9 mouse cellular contexts compared by ENCODE assay signal in the genomic region with DNA sequence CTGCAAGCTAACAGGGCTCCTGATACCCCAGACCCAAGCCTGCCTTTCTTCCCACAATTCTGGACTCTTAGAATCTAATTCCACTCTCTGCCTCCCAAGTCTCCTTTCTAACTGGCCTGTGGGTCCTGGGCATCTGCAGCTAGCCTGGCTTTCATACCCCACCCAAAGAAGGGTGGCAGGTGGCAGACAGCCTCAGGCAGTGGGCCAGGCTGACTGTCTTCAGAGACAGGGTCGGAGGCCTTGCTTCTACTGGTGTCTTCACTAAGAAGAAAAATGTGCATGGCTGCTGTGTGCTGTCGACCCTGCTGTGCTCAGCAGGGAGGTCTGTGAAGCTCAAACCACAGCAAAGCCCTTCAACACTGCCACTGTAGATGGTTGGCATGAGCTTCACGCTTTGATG. TPM values are rescaled to one million over a fixed set of nuclear protein-coding genes. Genes with fewer than 3 reads are reported as not detected.
DNase-seq lines count a peak whose midpoint lies in the region; ATAC-seq and TF ChIP-seq lines count a peak whose summit lies in the region.
"Had no signal": no experiment of that assay in that cellular context is flagged by ENCODE, and none has a peak within 500 bp of the region (broad histone marks: within the 10 kb centered on the region; RNA-seq: fewer than 3 reads in every experiment).

No protein-coding gene starts in this region.

- H3K4me1 ChIP-seq in heart, embryonic 15.5 days (replicated peaks): peaks cover 75% of the 10 kb centered on the region
- H3K4me1 ChIP-seq in neural tube, embryonic 11.5 days (ENCODE audit: control insufficient read depth, insufficient read depth, low read length): peaks cover 27% of the 10 kb centered on the region
- H3K4me1 ChIP-seq in neural tube, embryonic 15.5 days: peaks cover 55% of the 10 kb centered on the region
- H3K4me1 ChIP-seq in forebrain, embryonic 14.5 days (ENCODE audit: control insufficient read depth, insufficient read depth, low read length): peaks cover 35% of the 10 kb centered on the region
- peaks cover 11% of the 10 kb centered on the region; the same call in 1 of the 2 replicates for H3K4me1 ChIP-seq in midbrain, postnatal 0 days (ENCODE audit: insufficient read depth, low read length)

- intact Hi-C loops in heart, postnatal 36 days (cut with DNase I): no loop called here

- 64% methylated on average over 3 of the region's 3 CpGs for WGBS in heart, embryonic 15.5 days
- WGBS in neural tube, embryonic 11.5 days: 54% methylated on average over 3 of the region's 3 CpGs
- 41% methylated on average over 3 of the region's 3 CpGs for WGBS in neural tube, embryonic 15.5 days
- 57% methylated on average over 3 of the region's 3 CpGs for WGBS in forebrain, embryonic 14.5 days
- 49% methylated on average over 3 of the region's 3 CpGs for WGBS in midbrain, postnatal 0 days

- no peaks in the 10 kb centered on the region for H3K27me3 ChIP-seq in heart, embryonic 15.5 days
- H3K27me3 ChIP-seq in neural tube, embryonic 11.5 days (ENCODE audit: control insufficient read depth, insufficient read depth, low read length): no peaks in the 10 kb centered on the region
- H3K27me3 ChIP-seq in neural tube, embryonic 15.5 days (replicated peaks): no peaks in the 10 kb centered on the region
- H3K27me3 ChIP-seq in forebrain, embryonic 14.5 days (replicated peaks; ENCODE audit: control insufficient read depth, insufficient read depth, low read length): no peaks in the 10 kb centered on the region
- no peaks in the 10 kb centered on the region for H3K27me3 ChIP-seq in midbrain, postnatal 0 days (ENCODE audit: insufficient read depth, low read length)

- no peaks in the 10 kb centered on the region for H3K9me3 ChIP-seq in heart, embryonic 15.5 days (replicated peaks)
- H3K9me3 ChIP-seq in neural tube, embryonic 11.5 days (ENCODE audit: control insufficient read depth, low read length): no peaks in the 10 kb centered on the region
- no peaks in the 10 kb centered on the region for H3K9me3 ChIP-seq in neural tube, embryonic 15.5 days (replicated peaks)
- no peaks in the 10 kb centered on the region for H3K9me3 ChIP-seq in forebrain, embryonic 14.5 days (replicated peaks; ENCODE audit: control insufficient read depth, low read length)
- no peaks in the 10 kb centered on the region for H3K9me3 ChIP-seq in midbrain, postnatal 0 days (ENCODE audit: low read length)

- no peaks in the 10 kb centered on the region for H3K36me3 ChIP-seq in heart, embryonic 15.5 days
- no peaks in the 10 kb centered on the region for H3K36me3 ChIP-seq in neural tube, embryonic 11.5 days (ENCODE audit: control insufficient read depth, insufficient read depth, low read length)
- no peaks in the 10 kb centered on the region for H3K36me3 ChIP-seq in neural tube, embryonic 15.5 days
- no peaks in the 10 kb centered on the region for H3K36me3 ChIP-seq in forebrain, embryonic 14.5 days (ENCODE audit: control insufficient read depth, insufficient read depth, low read length)
- no peaks in the 10 kb centered on the region for H3K36me3 ChIP-seq in midbrain, postnatal 0 days (ENCODE audit: insufficient read depth, low read length)

- no peak for DNase-seq in heart, postnatal 36 days
- no peak for DNase-seq in neural tube, embryonic 11.5 days (ENCODE audit: low spot score)
- DNase-seq in forebrain, embryonic 14.5 days (ENCODE audit: low spot score): no peak
- peak; percentile 53 for DNase-seq in midbrain, postnatal 0 days (ENCODE audit: low spot score)
- DNase-seq in right cerebral cortex, postnatal 10 days (ENCODE audit: low spot score in 2 of 2): no peak
- DNase-seq in ovary, postnatal 14 days (ENCODE audit: low spot score): no peak

- no peak overlapping the region for H3K4me3 ChIP-seq in heart, embryonic 15.5 days
- H3K4me3 ChIP-seq in neural tube, embryonic 11.5 days (ENCODE audit: low read depth, low read length): no peak overlapping the region
- H3K4me3 ChIP-seq in neural tube, embryonic 15.5 days (replicated peaks): no peak overlapping the region
- H3K4me3 ChIP-seq in forebrain, embryonic 14.5 days (ENCODE audit: low read depth, low read length): no peak overlapping the region
- H3K4me3 ChIP-seq in midbrain, postnatal 0 days (ENCODE audit: low read depth, low read length): no peak overlapping the region

- no peak for ATAC-seq in heart, embryonic 15.5 days (replicated peaks; ENCODE audit: insufficient number of reproducible peaks, insufficient read depth, low FRiP score, low read depth)
- no peak for ATAC-seq in neural tube, embryonic 11.5 days (ENCODE audit: insufficient read depth, low FRiP score, low TSS enrichment)
- ATAC-seq in neural tube, embryonic 15.5 days (ENCODE audit: low FRiP score): no peak
- ATAC-seq in forebrain, embryonic 14.5 days: no peak
- no peak for ATAC-seq in midbrain, postnatal 0 days (ENCODE audit: low FRiP score)

- H3K27ac ChIP-seq in heart, embryonic 15.5 days: peak overlapping the region; percentile 68
- H3K27ac ChIP-seq in neural tube, embryonic 11.5 days (ENCODE audit: low read depth, low read length): 0 out of 2 replicates have a peak overlapping the region, but pooled peaks have one; percentile 42
- H3K27ac ChIP-seq in neural tube, embryonic 15.5 days (replicated peaks): no peak overlapping the region
- peak overlapping the region; percentile 39; the same call in 1 of the 2 replicates for H3K27ac ChIP-seq in forebrain, embryonic 14.5 days (ENCODE audit: low read depth, low read length)
- H3K27ac ChIP-seq in midbrain, postnatal 0 days (ENCODE audit: low read depth, low read length): no peak overlapping the region
- H3K27ac ChIP-seq: liver, embryonic 14.5 days had no signal

- TF ChIP-seq CTCF in midbrain, postnatal 0 days (IDR thresholded peaks at IDR 0.05): no peak

- no peak overlapping the region for H3K9ac ChIP-seq in heart, embryonic 15.5 days
- no peak overlapping the region for H3K9ac ChIP-seq in neural tube, embryonic 11.5 days (ENCODE audit: low read length)
- no peak overlapping the region for H3K9ac ChIP-seq in neural tube, embryonic 15.5 days (replicated peaks)
- peak overlapping the region; percentile 5; the same call in 1 of the 2 replicates for H3K9ac ChIP-seq in forebrain, embryonic 14.5 days (ENCODE audit: low read length)
- H3K9ac ChIP-seq in midbrain, postnatal 0 days (replicated peaks; ENCODE audit: low read length, poor library complexity, severe bottlenecking): no peak overlapping the region
- H3K9ac ChIP-seq: liver, embryonic 14.5 days had no signal

- no peak overlapping the region for H3K4me2 ChIP-seq in heart, embryonic 15.5 days
- H3K4me2 ChIP-seq in neural tube, embryonic 11.5 days (ENCODE audit: low read depth): no peak overlapping the region
- H3K4me2 ChIP-seq in neural tube, embryonic 15.5 days: no peak overlapping the region
- no peak overlapping the region for H3K4me2 ChIP-seq in forebrain, embryonic 14.5 days (ENCODE audit: low read length)
- no peak overlapping the region for H3K4me2 ChIP-seq in midbrain, postnatal 0 days (ENCODE audit: low read depth, low read length, poor library complexity, severe bottlenecking)

RNA-seq across cellular contexts. Expression of a gene that starts 39.0 kb away (rescaled TPM):
- polyA plus RNA-seq in heart, embryonic 15.5 days (2015; fragmentation: Nextera tagmentation; extraction: Ambion mirVana): 18.0 and 24.4 TPM in 2 replicates
- 10 to 100 TPM; 45.6 to 51.6 TPM for total RNA-seq in heart, postnatal 36 days (2021)
- 15.6 and 15.8 TPM in 2 replicates for polyA plus RNA-seq in neural tube, embryonic 11.5 days (2014; fragmentation: Nextera tagmentation; extraction: Ambion mirVana)
- polyA plus RNA-seq in neural tube, embryonic 15.5 days (2015; fragmentation: Nextera tagmentation; extraction: Ambion mirVana): 22.5 and 24.8 TPM in 2 replicates
- 21.9 and 24.8 TPM in 2 replicates for polyA plus RNA-seq in forebrain, embryonic 14.5 days (2014; fragmentation: Nextera tagmentation; extraction: Ambion mirVana)
- 40.2 and 54.1 TPM in 2 replicates for total RNA-seq in midbrain, postnatal 0 days (2014; rRNA removed)
- polyA plus RNA-seq in midbrain, postnatal 0 days (2015; fragmentation: Nextera tagmentation; extraction: Ambion mirVana): 20.0 and 21.6 TPM in 2 replicates

Comparison
In these comparisons a context has a peak if more than half of its experiments do, and no peak if none do; other contexts are left out.
1. H3K27ac ChIP-seq: peak in heart, embryonic 15.5 days (single experiment), neural tube, embryonic 11.5 days (single experiment) and forebrain, embryonic 14.5 days (single experiment); none in neural tube, embryonic 15.5 days (single experiment) and midbrain, postnatal 0 days (single experiment).